Mouse (Mus musculus) forebrain, embryonic 12.5 days (tissue): ENCODE measurements at regions not wholly inside any gene's neighbourhood (a gene's known extent, or its start where the extent isn't known, plus 50 kb on each side); places are given as distances from the start of the nearest gene placed in this dataset.

Experiments
- ATAC-seq: fragments of 200-750 bp; cut with Nextera tagmentation; 2 replicates; pipeline ENCODE4 v1.8.0; 2017; ENCODE audit warnings: moderate TSS enrichment; ENCODE audit not compliant: low FRiP score
- H3K27ac ChIP-seq: fragments of 300-500 bp; sonication (generic); 2 replicates; pipeline ENCODE4 v1.5.1; 2016; ENCODE audit warnings: mild to moderate bottlenecking
- H3K27me3 ChIP-seq: fragments of 300-500 bp; sonication (generic); 2 replicates; pipeline ENCODE4 v1.6.1; 2016; ENCODE audit warnings: mild to moderate bottlenecking
- H3K36me3 ChIP-seq: fragments of 300-500 bp; sonication (generic); replicated peaks from 2 replicates; pipeline ENCODE4 v1.6.1; 2016; ENCODE audit warnings: mild to moderate bottlenecking
- H3K4me1 ChIP-seq: fragments of 300-500 bp; sonication (generic); 2 replicates; pipeline ENCODE4 v1.6.1; 2016
- H3K4me2 ChIP-seq: fragments of 300-500 bp; sonication (generic); 2 replicates; pipeline ENCODE4 v1.6.1; 2016; ENCODE audit warnings: mild to moderate bottlenecking, moderate library complexity
- H3K4me3 ChIP-seq: fragments of 300-500 bp; sonication (generic); replicated peaks from 2 replicates; pipeline ENCODE4 v1.5.1; 2016; ENCODE audit warnings: mild to moderate bottlenecking
- H3K9ac ChIP-seq: fragments of 300-500 bp; sonication (generic); 2 replicates; pipeline ENCODE4 v1.6.1; 2016; ENCODE audit warnings: mild to moderate bottlenecking
- H3K9me3 ChIP-seq: fragments of 300-500 bp; sonication (generic); 2 replicates; pipeline ENCODE4 v1.6.1; 2016
- WGBS: fragments of 180-500 bp; shearing (Covaris S2); methylation state at CpG from one replicate; pipeline ENCODE4 v1.1.7; 2016; 5-methylcytosine and 5-hydroxymethylcytosine counted together

- H3K9me3 ChIP-seq = no peaks in the 10 kb centered on the region
- no peaks in the 10 kb centered on the region for H3K27me3 ChIP-seq
- H3K4me2 ChIP-seq = no peak overlapping the region
- H3K36me3 ChIP-seq = no peaks in the 10 kb centered on the region
- H3K27ac ChIP-seq = no peak overlapping the region
- no peaks in the 10 kb centered on the region for H3K4me1 ChIP-seq
- WGBS = 91% methylated on average over 4 of the region's 4 CpGs
- no peak for ATAC-seq
- H3K9ac ChIP-seq = no peak overlapping the region
- H3K4me3 ChIP-seq = no peak overlapping the region
Measured at GRCm38 (mm10) chr6:31615426-31615970, 51.7 kb upstream of the Podxl start.

- H3K27ac ChIP-seq = no peak overlapping the region
- ATAC-seq = no peak
- no peak overlapping the region for H3K4me3 ChIP-seq
- no peaks in the 10 kb centered on the region for H3K27me3 ChIP-seq
- no peaks in the 10 kb centered on the region for H3K9me3 ChIP-seq
- H3K9ac ChIP-seq = no peak overlapping the region
- H3K4me1 ChIP-seq = no peaks in the 10 kb centered on the region
- H3K36me3 ChIP-seq = no peaks in the 10 kb centered on the region
- 96% methylated on average over 4 of the region's 4 CpGs for WGBS
- H3K4me2 ChIP-seq = no peak overlapping the region
Measured at GRCm38 (mm10) chr6:31614563-31614962, 50.8 kb upstream of the Podxl start.

GRCm38 (mm10) chr6:31613590-31614319 lies 50.0 kb upstream of the Podxl start:
- Histone ChIP-seq H3K9me3 (no peaks in the 10 kb centered on the region), H3K27me3 (no peaks in the 10 kb centered on the region), H3K9ac (no peak overlapping the region), H3K4me2 (no peak overlapping the region), H3K27ac (no peak overlapping the region), H3K4me3 (no peak overlapping the region), H3K36me3 (no peaks in the 10 kb centered on the region), H3K4me1 (no peaks in the 10 kb centered on the region)
- 81% methylated on average over 13 of the region's 13 CpGs for WGBS
- ATAC-seq = no peak
